Comparison of ENCODE assay signal across 10 mouse cellular contexts in genomic region chr7:37394965-37395426, GRCm38 (mm10).
DNase-seq lines count a peak whose midpoint lies in the region; ATAC-seq and TF ChIP-seq lines count a peak whose summit lies in the region.
"Had no signal": no experiment of that assay in that cellular context is flagged by ENCODE, and none has a peak within 500 bp of the region (broad histone marks: within the 10 kb centered on the region; RNA-seq: fewer than 3 reads in every experiment).

No protein-coding gene starts in this region.

- ATAC-seq in forebrain, embryonic 15.5 days (replicated peaks): 0 out of 2 replicates have a peak, but pooled peaks have one; percentile 8
- no peak for ATAC-seq in forebrain, postnatal 0 days
- ATAC-seq in neural tube, embryonic 13.5 days (ENCODE audit: low read depth): 0 out of 2 replicates have a peak, but pooled peaks have one; percentile 25
- no peak for ATAC-seq in neural tube, embryonic 15.5 days (ENCODE audit: low FRiP score)
- ATAC-seq in hindbrain, postnatal 0 days: peak; percentile 36; the same call in 1 of the 2 replicates
- peak; percentile 50; the same call in 1 of the 2 replicates for ATAC-seq in midbrain, postnatal 0 days (ENCODE audit: low FRiP score)

- H3K36me3 ChIP-seq in forebrain, embryonic 15.5 days: no peaks in the 10 kb centered on the region
- no peaks in the 10 kb centered on the region for H3K36me3 ChIP-seq in forebrain, postnatal 0 days (ENCODE audit: insufficient read depth)
- no peaks in the 10 kb centered on the region for H3K36me3 ChIP-seq in neural tube, embryonic 13.5 days
- H3K36me3 ChIP-seq in neural tube, embryonic 15.5 days: no peaks in the 10 kb centered on the region
- no peaks in the 10 kb centered on the region for H3K36me3 ChIP-seq in hindbrain, postnatal 0 days (ENCODE audit: insufficient read depth, low read length)
- no peaks in the 10 kb centered on the region for H3K36me3 ChIP-seq in midbrain, postnatal 0 days (ENCODE audit: insufficient read depth, low read length)

- no peaks in the 10 kb centered on the region for H3K9me3 ChIP-seq in forebrain, embryonic 15.5 days
- H3K9me3 ChIP-seq in forebrain, postnatal 0 days (ENCODE audit: low read length): no peaks in the 10 kb centered on the region
- H3K9me3 ChIP-seq in neural tube, embryonic 13.5 days: no peaks in the 10 kb centered on the region
- H3K9me3 ChIP-seq in neural tube, embryonic 15.5 days (replicated peaks): no peaks in the 10 kb centered on the region
- H3K9me3 ChIP-seq in hindbrain, postnatal 0 days (ENCODE audit: low read length): no peaks in the 10 kb centered on the region
- H3K9me3 ChIP-seq in midbrain, postnatal 0 days (ENCODE audit: low read length): no peaks in the 10 kb centered on the region

- no peak overlapping the region for H3K27ac ChIP-seq in forebrain, embryonic 15.5 days (replicated peaks)
- H3K27ac ChIP-seq in forebrain, postnatal 0 days (ENCODE audit: low read depth, low read length): no peak overlapping the region
- H3K27ac ChIP-seq in neural tube, embryonic 13.5 days (replicated peaks): no peak overlapping the region
- no peak overlapping the region for H3K27ac ChIP-seq in neural tube, embryonic 15.5 days (replicated peaks)
- H3K27ac ChIP-seq in hindbrain, postnatal 0 days: peak overlapping the region; percentile 65; the same call in 1 of the 2 replicates
- H3K27ac ChIP-seq in midbrain, postnatal 0 days (ENCODE audit: low read depth, low read length): no peak overlapping the region

- H3K4me2 ChIP-seq in forebrain, embryonic 15.5 days (replicated peaks): no peak overlapping the region
- H3K4me2 ChIP-seq in forebrain, postnatal 0 days (ENCODE audit: low read depth): no peak overlapping the region
- H3K4me2 ChIP-seq in neural tube, embryonic 13.5 days: no peak overlapping the region
- no peak overlapping the region for H3K4me2 ChIP-seq in neural tube, embryonic 15.5 days
- no peak overlapping the region for H3K4me2 ChIP-seq in hindbrain, postnatal 0 days (ENCODE audit: low read depth, low read length)
- no peak overlapping the region for H3K4me2 ChIP-seq in midbrain, postnatal 0 days (ENCODE audit: low read depth, low read length, poor library complexity, severe bottlenecking)

- TF ChIP-seq CTCF in forebrain, postnatal 0 days (IDR thresholded peaks at IDR 0.05; ENCODE audit: low read depth): no peak
- no peak for TF ChIP-seq CTCF in hindbrain, postnatal 0 days (IDR thresholded peaks at IDR 0.05; ENCODE audit: low read depth)
- no peak for TF ChIP-seq CTCF in midbrain, postnatal 0 days (IDR thresholded peaks at IDR 0.05)

- no peak for DNase-seq in forebrain, postnatal 0 days
- peak; percentile 54 for DNase-seq in hindbrain, postnatal 0 days (ENCODE audit: low spot score)
- DNase-seq in midbrain, postnatal 0 days (ENCODE audit: low spot score): peak; percentile 56
- DNase-seq in embryo, embryonic 10 days (ENCODE audit: low spot score): no peak
- DNase-seq in right cerebral cortex, postnatal 4 days: no peak
- DNase-seq: kidney, adult 9 months had no signal

- no peaks in the 10 kb centered on the region for H3K27me3 ChIP-seq in forebrain, embryonic 15.5 days
- no peaks in the 10 kb centered on the region for H3K27me3 ChIP-seq in forebrain, postnatal 0 days (ENCODE audit: insufficient read depth, low read length)
- no peaks in the 10 kb centered on the region for H3K27me3 ChIP-seq in neural tube, embryonic 13.5 days
- no peaks in the 10 kb centered on the region for H3K27me3 ChIP-seq in neural tube, embryonic 15.5 days (replicated peaks)
- H3K27me3 ChIP-seq in hindbrain, postnatal 0 days (ENCODE audit: insufficient read depth, low read length): no peaks in the 10 kb centered on the region
- no peaks in the 10 kb centered on the region for H3K27me3 ChIP-seq in midbrain, postnatal 0 days (ENCODE audit: insufficient read depth, low read length)

- 61% methylated on average over 8 of the region's 8 CpGs for WGBS in forebrain, embryonic 15.5 days
- 59% methylated on average over 8 of the region's 8 CpGs for WGBS in forebrain, postnatal 0 days
- WGBS in neural tube, embryonic 13.5 days: 60% methylated on average over 8 of the region's 8 CpGs
- 73% methylated on average over 8 of the region's 8 CpGs for WGBS in neural tube, embryonic 15.5 days
- 53% methylated on average over 8 of the region's 8 CpGs for WGBS in hindbrain, postnatal 0 days
- WGBS in midbrain, postnatal 0 days: 48% methylated on average over 8 of the region's 8 CpGs

- H3K4me3 ChIP-seq in forebrain, embryonic 15.5 days: no peak overlapping the region
- no peak overlapping the region for H3K4me3 ChIP-seq in forebrain, postnatal 0 days (ENCODE audit: low read depth, low read length)
- no peak overlapping the region for H3K4me3 ChIP-seq in neural tube, embryonic 13.5 days
- H3K4me3 ChIP-seq in neural tube, embryonic 15.5 days (replicated peaks): no peak overlapping the region
- H3K4me3 ChIP-seq in hindbrain, postnatal 0 days (ENCODE audit: low read length): no peak overlapping the region
- H3K4me3 ChIP-seq in midbrain, postnatal 0 days (ENCODE audit: low read depth, low read length): no peak overlapping the region
- H3K4me3 ChIP-seq: erythroblast, embryonic 14.5 days had no signal

- no peak overlapping the region for H3K9ac ChIP-seq in forebrain, embryonic 15.5 days (replicated peaks)
- no peak overlapping the region for H3K9ac ChIP-seq in forebrain, postnatal 0 days
- no peak overlapping the region for H3K9ac ChIP-seq in neural tube, embryonic 13.5 days
- H3K9ac ChIP-seq in neural tube, embryonic 15.5 days (replicated peaks): no peak overlapping the region
- H3K9ac ChIP-seq in hindbrain, postnatal 0 days (replicated peaks; ENCODE audit: low read length): no peak overlapping the region
- no peak overlapping the region for H3K9ac ChIP-seq in midbrain, postnatal 0 days (replicated peaks; ENCODE audit: low read length, poor library complexity, severe bottlenecking)

- peaks cover 28% of the 10 kb centered on the region for H3K4me1 ChIP-seq in forebrain, embryonic 15.5 days
- peaks cover 7% of the 10 kb centered on the region; the same call in 1 of the 2 replicates for H3K4me1 ChIP-seq in forebrain, postnatal 0 days (ENCODE audit: insufficient read depth)
- H3K4me1 ChIP-seq in neural tube, embryonic 13.5 days (replicated peaks): peaks cover 29% of the 10 kb centered on the region
- peaks cover 10% of the 10 kb centered on the region; the same call in 1 of the 2 replicates for H3K4me1 ChIP-seq in neural tube, embryonic 15.5 days
- H3K4me1 ChIP-seq in hindbrain, postnatal 0 days (ENCODE audit: insufficient read depth, low read length): peaks cover 2% of the 10 kb centered on the region; the same call in 1 of the 2 replicates
- H3K4me1 ChIP-seq in midbrain, postnatal 0 days (ENCODE audit: insufficient read depth, low read length): no peaks in the 10 kb centered on the region

Comparison
In these comparisons a context has a peak if more than half of its experiments do, and no peak if none do; other contexts are left out.
1. ATAC-seq: peak in forebrain, embryonic 15.5 days (single experiment), neural tube, embryonic 13.5 days (single experiment), hindbrain, postnatal 0 days (single experiment) and midbrain, postnatal 0 days (single experiment); none in forebrain, postnatal 0 days (single experiment) and neural tube, embryonic 15.5 days (single experiment).
2. DNase-seq: peak in hindbrain, postnatal 0 days (single experiment) and midbrain, postnatal 0 days (single experiment); none in forebrain, postnatal 0 days (single experiment), embryo, embryonic 10 days (single experiment) and right cerebral cortex, postnatal 4 days (single experiment).